Mouse (Mus musculus) CH12.LX (cell line): Measurements from ENCODE around the gene Krt10. TPM values are rescaled to one million over a fixed set of nuclear protein-coding genes. Genes with fewer than 3 reads are reported as not detected.

ENCODE experiments used
- DNase-seq: peaks from one replicate; pipeline ENCODE4 v3.0.0-alpha.2; 2013; ENCODE audit errors: extremely low read depth
- H3K27ac ChIP-seq: 2 replicates; pipeline ENCODE4 v1.5.1; 2012; ENCODE audit warnings: low read depth, mild to moderate bottlenecking, control low read depth, moderate library complexity; ENCODE audit not compliant: insufficient read depth
- H3K27me3 ChIP-seq: replicated peaks from 2 replicates; pipeline ENCODE3; 2012; ENCODE audit warnings: inconsistent platforms
- H3K36me3 ChIP-seq, 2 experiments: replicated peaks in 1 of 2; 2 replicates each; pipeline versions ENCODE3 to v1.6.1; 2012; ENCODE audit warnings: inconsistent platforms in 1 of 2, low read length in 1 of 2, mild to moderate bottlenecking in 1 of 2, mixed read lengths in 1 of 2, moderate library complexity in 1 of 2; ENCODE audit not compliant: control insufficient read depth in 1 of 2, insufficient read depth in 1 of 2
- H3K4me1 ChIP-seq, 2 experiments: 2 replicates each; pipeline ENCODE4 v1.6.1; 2012; ENCODE audit warnings: inconsistent platforms in 1 of 2, moderate library complexity in 1 of 2; ENCODE audit not compliant: insufficient read depth in 2 of 2, control insufficient read depth in 1 of 2
- H3K4me2 ChIP-seq: 2 replicates; pipeline ENCODE4 v1.6.1; 2012; ENCODE audit warnings: low read depth, mild to moderate bottlenecking, control low read depth; ENCODE audit not compliant: poor library complexity, insufficient read depth, severe bottlenecking
- H3K4me3 ChIP-seq, 3 experiments: fragments of 150-350 bp in 1 of 3; sonication (generic) in 1 of 3; replicated peaks in 1 of 3; 2 replicates each; pipeline versions ENCODE3 to v1.5.1; 2011 to 2012; ENCODE audit warnings: low read depth in 2 of 3, low read length in 2 of 3, mild to moderate bottlenecking in 2 of 3, moderate library complexity in 2 of 3, control low read depth in 1 of 3, improper control_type of control experiment in 1 of 3, inconsistent platforms in 1 of 3, mixed read lengths in 1 of 3; ENCODE audit not compliant: poor library complexity in 1 of 3
- H3K79me2 ChIP-seq: replicated peaks from 2 replicates; pipeline ENCODE4 v1.6.1; 2012; ENCODE audit warnings: mild to moderate bottlenecking, moderate library complexity; ENCODE audit not compliant: control insufficient read depth, poor library complexity, insufficient read depth, severe bottlenecking; ENCODE audit errors: extremely low read depth
- H3K9ac ChIP-seq: 2 replicates; pipeline ENCODE4 v1.6.1; 2012; ENCODE audit warnings: low read depth, mild to moderate bottlenecking, control low read depth, moderate library complexity; ENCODE audit not compliant: insufficient read depth
- H3K9me3 ChIP-seq: replicated peaks from 2 replicates; pipeline ENCODE3; 2012; ENCODE audit warnings: low read length, inconsistent platforms, mixed read lengths
- BHLHE40 ChIP-seq: IDR thresholded peaks from 2 replicates; pipeline ENCODE4 v1.6.1; 2011; ENCODE audit warnings: mild to moderate bottlenecking, low read depth, low read length, improper control_type of control experiment
- CHD1 ChIP-seq: IDR thresholded peaks from 2 replicates; pipeline ENCODE4 v1.6.1; 2012; ENCODE audit warnings: low read depth, low read length, improper control_type of control experiment, inconsistent platforms
- CHD2 ChIP-seq: IDR thresholded peaks from 2 replicates; pipeline ENCODE4 v1.6.1; 2011; ENCODE audit warnings: low read length, improper control_type of control experiment
- CTCF ChIP-seq, 2 experiments: IDR thresholded peaks in 1 of 2; conservative IDR thresholded peaks in 1 of 2; 2 replicates each; pipeline ENCODE4 v1.5.1; 2011 to 2012; ENCODE audit warnings: low read depth in 2 of 2, low read length in 2 of 2, improper control_type of control experiment in 1 of 2, inconsistent platforms in 1 of 2, mild to moderate bottlenecking in 1 of 2, moderate library complexity in 1 of 2
- E2F4 ChIP-seq: IDR thresholded peaks from 2 replicates; pipeline ENCODE4 v1.6.1; 2011; ENCODE audit warnings: low read depth, low read length, improper control_type of control experiment; ENCODE audit not compliant: insufficient replicate concordance
- ELF1 ChIP-seq: IDR thresholded peaks from 2 replicates; pipeline ENCODE4 v1.6.1; 2014; ENCODE audit warnings: low read depth, mild to moderate bottlenecking, inconsistent platforms, low read length, improper control_type of control experiment
- EP300 ChIP-seq: IDR thresholded peaks from 2 replicates; pipeline ENCODE4 v1.6.1; 2011; ENCODE audit warnings: low read length, improper control_type of control experiment
- ETS1 ChIP-seq: conservative IDR thresholded peaks from 2 replicates; pipeline ENCODE4 v1.6.1; 2012; ENCODE audit warnings: low read depth, mild to moderate bottlenecking, inconsistent platforms, low read length, improper control_type of control experiment, moderate library complexity
- GABPA ChIP-seq: IDR thresholded peaks from 2 replicates; pipeline ENCODE4 v1.6.1; 2012; ENCODE audit warnings: low read depth, low read length, improper control_type of control experiment, inconsistent platforms; ENCODE audit not compliant: insufficient replicate concordance
- HCFC1 ChIP-seq: IDR thresholded peaks from 2 replicates; pipeline ENCODE4 v1.6.1; 2012; ENCODE audit warnings: low read depth, mild to moderate bottlenecking, inconsistent platforms, low read length, improper control_type of control experiment
- IRF4 ChIP-seq: IDR thresholded peaks from 2 replicates; pipeline ENCODE4 v1.6.1; 2014; ENCODE audit warnings: low read depth, mild to moderate bottlenecking, inconsistent platforms, low read length, improper control_type of control experiment
- JUN ChIP-seq: IDR thresholded peaks from 2 replicates; pipeline ENCODE4 v1.6.1; 2011; ENCODE audit warnings: low read depth, mild to moderate bottlenecking, low read length, improper control_type of control experiment, moderate library complexity; ENCODE audit not compliant: insufficient read depth
- JUND ChIP-seq: conservative IDR thresholded peaks from 2 replicates; pipeline ENCODE4 v1.6.1; 2011; ENCODE audit warnings: low read depth, low read length, improper control_type of control experiment
- KAT2A ChIP-seq: IDR thresholded peaks from 2 replicates; pipeline ENCODE4 v1.6.1; 2012; ENCODE audit warnings: low read length, improper control_type of control experiment, inconsistent platforms; ENCODE audit not compliant: insufficient replicate concordance
- MAFK ChIP-seq: IDR thresholded peaks from 2 replicates; pipeline ENCODE4 v1.6.1; 2011; ENCODE audit warnings: low read length, improper control_type of control experiment; ENCODE audit not compliant: insufficient replicate concordance
- MAX ChIP-seq: IDR thresholded peaks from 2 replicates; pipeline ENCODE4 v1.6.1; 2011; ENCODE audit warnings: low read length, improper control_type of control experiment
- MAZ ChIP-seq: IDR thresholded peaks from 2 replicates; pipeline ENCODE4 v1.6.1; 2012; ENCODE audit warnings: low read depth, mild to moderate bottlenecking, inconsistent platforms, low read length, improper control_type of control experiment, moderate library complexity
- MEF2A ChIP-seq: IDR thresholded peaks from 2 replicates; pipeline ENCODE4 v1.6.1; 2014; ENCODE audit warnings: low read depth, mild to moderate bottlenecking, inconsistent platforms, low read length, improper control_type of control experiment, borderline replicate concordance
- MXI1 ChIP-seq: IDR thresholded peaks from 2 replicates; pipeline ENCODE4 v1.6.1; 2011; ENCODE audit warnings: mild to moderate bottlenecking, low read depth, low read length, improper control_type of control experiment
- MYC ChIP-seq: IDR thresholded peaks from 2 replicates; pipeline ENCODE4 v1.6.1; 2011; ENCODE audit warnings: low read depth, mild to moderate bottlenecking, improper control_type of control experiment, low read length
- NELFE ChIP-seq: IDR thresholded peaks from 2 replicates; pipeline ENCODE4 v1.6.1; 2011; ENCODE audit warnings: low read depth, low read length, improper control_type of control experiment
- NRF1 ChIP-seq: IDR thresholded peaks from 2 replicates; pipeline ENCODE4 v1.6.1; 2014; ENCODE audit warnings: low read depth, mild to moderate bottlenecking, inconsistent platforms, low read length, improper control_type of control experiment, moderate library complexity
- PAX5 ChIP-seq: IDR thresholded peaks from 2 replicates; pipeline ENCODE4 v1.6.1; 2012; ENCODE audit warnings: low read length, inconsistent platforms, mixed read lengths
- POLR2A ChIP-seq: IDR thresholded peaks from 2 replicates; pipeline ENCODE4 v1.6.1; 2011; ENCODE audit warnings: low read depth, mild to moderate bottlenecking, improper control_type of control experiment, low read length
- POLR2AphosphoS2 ChIP-seq: IDR thresholded peaks from 2 replicates; pipeline ENCODE4 v1.6.1; 2011; ENCODE audit warnings: low read depth, low read length, improper control_type of control experiment
- RAD21 ChIP-seq: IDR thresholded peaks from 2 replicates; pipeline ENCODE4 v1.6.1; 2011; ENCODE audit warnings: low read depth, mild to moderate bottlenecking, low read length, improper control_type of control experiment, moderate library complexity
- RCOR1 ChIP-seq: conservative IDR thresholded peaks from 2 replicates; pipeline ENCODE4 v1.6.1; 2012; ENCODE audit warnings: low read depth, mild to moderate bottlenecking, inconsistent platforms, low read length, improper control_type of control experiment
- SIN3A ChIP-seq: IDR thresholded peaks from 2 replicates; pipeline ENCODE4 v1.6.1; 2012; ENCODE audit warnings: low read length, improper control_type of control experiment, inconsistent platforms
- SMC3 ChIP-seq: IDR thresholded peaks from 2 replicates; pipeline ENCODE4 v1.6.1; 2011; ENCODE audit warnings: low read depth, low read length, improper control_type of control experiment
- TBP ChIP-seq: conservative IDR thresholded peaks from 2 replicates; pipeline ENCODE4 v1.6.1; 2011; ENCODE audit warnings: low read depth, low read length, improper control_type of control experiment
- TCF12 ChIP-seq: IDR thresholded peaks from 2 replicates; pipeline ENCODE4 v1.6.1; 2014; ENCODE audit warnings: low read depth, mild to moderate bottlenecking, inconsistent platforms, low read length, improper control_type of control experiment
- UBTF ChIP-seq: IDR thresholded peaks from 2 replicates; pipeline ENCODE4 v1.6.1; 2012; ENCODE audit warnings: low read depth, mild to moderate bottlenecking, inconsistent platforms, low read length, improper control_type of control experiment, moderate library complexity
- USF1 ChIP-seq: IDR thresholded peaks from 2 replicates; pipeline ENCODE4 v1.6.1; 2014; ENCODE audit warnings: low read depth, mild to moderate bottlenecking, inconsistent platforms, low read length, improper control_type of control experiment
- USF2 ChIP-seq: conservative IDR thresholded peaks from 2 replicates; pipeline ENCODE4 v1.6.1; 2011; ENCODE audit warnings: low read depth, low read length, improper control_type of control experiment
- ZC3H11A ChIP-seq: IDR thresholded peaks from 2 replicates; pipeline ENCODE4 v1.6.1; 2012; ENCODE audit warnings: low read depth, mild to moderate bottlenecking, inconsistent platforms, low read length, improper control_type of control experiment
- ZKSCAN1 ChIP-seq: IDR thresholded peaks from 2 replicates; pipeline ENCODE4 v1.6.1; 2012; ENCODE audit warnings: low read depth, inconsistent platforms, low read length, improper control_type of control experiment, borderline replicate concordance
- ZMIZ1 ChIP-seq: IDR thresholded peaks from 2 replicates; pipeline ENCODE4 v1.6.1; 2012; ENCODE audit warnings: low read depth, mild to moderate bottlenecking, inconsistent platforms, low read length, improper control_type of control experiment
- ZNF384 ChIP-seq: IDR thresholded peaks from 2 replicates; pipeline ENCODE4 v1.6.1; 2012; ENCODE audit warnings: low read depth, low read length, improper control_type of control experiment, inconsistent platforms
- dilution Hi-C: fragments of 300-500 bp; cut with MboI; formaldehyde crosslinking; loops from 2 replicates; pipeline ENCODE4 v1.14.3; 2020; ENCODE audit warnings: low sequenced_read_pairs; ENCODE audit not compliant: extremely low pct_unique_long_range_greater_than_20kb, extremely low pct_ligation_motif_present
- in situ Hi-C: fragments of 300-500 bp; cut with MboI; formaldehyde crosslinking; loops from 3 replicates; pipeline ENCODE4 v1.14.3; 2019; ENCODE audit warnings: low sequenced_read_pairs, low pct_ligation_motif_present, low pct_unique_long_range_greater_than_20kb, mixed read lengths
- polyA plus RNA-seq: library from polyadenylated mRNA; unstranded; fragments of >175 nt; gene quantifications from 2 replicates; pipeline ENCODE4 v1.2.1, GENCODE M21; 2012; ENCODE audit warnings: low read depth; ENCODE audit not compliant: insufficient read length
- total RNA-seq, 2 experiments: library from RNA; depleted of rRNA; stranded (reverse); fragments of 300-350 nt in 1 of 2; fragments of >200 nt in 1 of 2; gene quantifications; 2 replicates each; pipeline ENCODE4 v1.2.3; 2012 to 2014

Gene Krt10
- total and polyA plus RNA-seq, 3 experiments: 3.0 to 12.2 (median 9.0) TPM

DNA sequence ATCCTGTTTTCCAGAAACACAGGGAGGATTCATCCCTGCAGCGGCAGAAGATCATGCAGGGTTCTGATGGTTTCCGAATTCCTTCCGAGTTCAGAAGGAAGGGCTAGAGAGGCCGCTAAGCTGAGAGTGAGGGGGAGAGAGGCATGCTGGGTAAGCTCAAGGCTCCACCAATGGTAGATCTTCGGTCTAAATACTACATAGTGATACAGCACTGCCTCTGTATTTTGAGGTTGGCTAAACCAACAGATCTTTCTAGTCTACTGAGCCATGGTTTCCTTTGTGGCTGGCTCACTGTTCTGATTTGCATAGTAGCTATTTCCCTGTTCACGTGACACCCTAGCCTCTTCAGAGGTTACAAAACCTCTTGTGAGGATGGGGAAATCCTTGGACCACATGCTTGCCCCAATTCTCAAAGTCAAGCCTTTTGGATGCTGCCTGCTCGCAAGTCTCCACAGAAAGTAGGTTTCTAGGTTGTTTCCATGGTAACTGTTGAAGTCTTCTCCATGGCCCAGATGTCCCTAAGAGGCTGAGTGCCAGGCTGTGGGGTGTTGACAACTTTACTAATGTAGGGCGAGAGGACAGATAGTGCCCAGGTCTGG, 19.2 kb downstream of the Krt10 start:
- dilution Hi-C loops: no loop called here
- H3K27ac ChIP-seq: peak overlapping the region; percentile 62
- peak; percentile 98 for DNase-seq
- peak overlapping the region; percentile 94 for H3K4me2 ChIP-seq
- in situ Hi-C loops: no loop called here
- H3K4me3 ChIP-seq: peak overlapping the region; percentile 1 to 37 (median 35)
- peaks cover 46% of the 10 kb centered on the region for H3K27me3 ChIP-seq
- H3K9ac ChIP-seq: peak overlapping the region; percentile 73
- peaks cover 25 to 27% of the 10 kb centered on the region in 2 experiments for H3K4me1 ChIP-seq
- 0 out of 2 replicates have a peak, but pooled peaks have one; percentile 18 for TF ChIP-seq NRF1
- TF ChIP-seq ETS1: peak; percentile 98
- peak; percentile 83 for TF ChIP-seq MAFK
- TF ChIP-seq CHD2: no peak; the same call in 1 of the 2 replicates
- 0 out of 2 replicates have a peak, but pooled peaks have one; percentile 73 for TF ChIP-seq E2F4
- TF ChIP-seq IRF4: peak; percentile 86
- TF ChIP-seq CTCF (conservative IDR thresholded peaks at IDR 0.05 in 1 of 2, IDR thresholded peaks at IDR 0.05 in 1 of 2; ENCODE audit: low read depth in 2 of 2, low read length in 2 of 2): no peak
- peak; percentile 72 for TF ChIP-seq SIN3A
- peak; percentile 80 for TF ChIP-seq NELFE
- peak; percentile 80 for TF ChIP-seq EP300
- TF ChIP-seq HCFC1: peak; percentile 80
- no peak for TF ChIP-seq MAZ
- no peak for TF ChIP-seq CHD1
- no peak for TF ChIP-seq UBTF
- TF ChIP-seq POLR2AphosphoS2: no peak; the same call in 1 of the 2 replicates
- TF ChIP-seq ZKSCAN1: no peak
- peak; percentile 63; the same call in 1 of the 2 replicates for TF ChIP-seq ELF1
- TF ChIP-seq JUN: peak; percentile 61
- TF ChIP-seq RAD21: no peak
- TF ChIP-seq TBP: peak; percentile 89
- TF ChIP-seq ZC3H11A: no peak
- peak; percentile 91 for TF ChIP-seq USF1
- TF ChIP-seq MXI1: peak; percentile 80
- TF ChIP-seq GABPA: no peak
- peak; percentile 48; the same call in 1 of the 2 replicates for TF ChIP-seq ZMIZ1
- no peak for TF ChIP-seq SMC3
- TF ChIP-seq MEF2A: peak; percentile 86
- TF ChIP-seq RCOR1: peak; percentile 73; the same call in 1 of the 2 replicates
- peak; percentile 66 for TF ChIP-seq JUND
- peak; percentile 82 for TF ChIP-seq POLR2A
- TF ChIP-seq USF2: peak; percentile 91
- TF ChIP-seq BHLHE40: peak; percentile 100
- peak; percentile 82 for TF ChIP-seq TCF12
- peak; percentile 96 for TF ChIP-seq MAX
- TF ChIP-seq MYC: peak; percentile 93
- TF ChIP-seq KAT2A: 0 out of 2 replicates have a peak, but pooled peaks have one; percentile 68
- TF ChIP-seq ZNF384: peak; percentile 30; the same call in 1 of the 2 replicates
- TF ChIP-seq PAX5: no peak
- no peaks in the 10 kb centered on the region for H3K36me3 ChIP-seq
- H3K79me2 ChIP-seq: no peaks in the 10 kb centered on the region
- H3K9me3 ChIP-seq: no peaks in the 10 kb centered on the region
